Mouse (Mus musculus): ENCODE measurements around the gene P2rx6. TPM values are rescaled to one million over a fixed set of nuclear protein-coding genes. Genes with fewer than 3 reads are reported as not detected.
"Not testable (repeated sequence)": the region's sequence is repeated elsewhere in the genome, so short reads cannot be mapped to it uniquely, and the experiment has no call there.

Gene P2rx6
- polyA plus RNA-seq, 1 experiment = 2.6 TPM

DNA sequence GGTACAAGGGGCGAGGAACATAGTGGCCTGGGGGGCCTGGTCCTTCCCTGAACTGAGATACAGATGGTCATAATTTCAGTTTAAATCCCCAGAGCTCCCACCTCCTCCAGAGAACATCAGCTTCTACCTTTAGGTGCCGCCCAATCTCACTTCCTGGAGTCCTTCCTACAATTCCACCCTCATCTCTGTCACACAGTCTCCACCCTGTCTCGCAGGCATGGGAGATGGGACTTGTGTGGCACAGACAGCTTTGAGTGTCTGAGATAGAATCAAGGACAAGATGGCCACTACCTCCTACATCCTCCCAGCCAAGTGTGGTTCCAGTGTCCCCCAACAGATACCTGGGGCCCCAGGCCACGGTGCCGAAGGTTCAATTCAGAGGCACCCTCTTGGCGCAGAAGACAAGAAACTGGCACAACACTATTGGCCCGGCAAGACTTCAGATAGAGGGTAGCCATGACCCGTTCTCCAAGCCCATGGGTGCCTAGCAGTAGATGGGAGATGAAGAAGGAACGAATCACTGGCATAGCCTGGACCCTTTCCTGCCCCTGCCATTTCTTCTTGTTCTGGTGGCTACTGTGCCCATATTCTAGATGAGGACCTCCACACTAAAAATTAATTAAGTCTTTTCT, 2.2 kb upstream of the P2rx6 start:
- no peak for DNase-seq (ENCODE audit: extremely low spot score in 1 of 2, low spot score in 1 of 2)

DNA sequence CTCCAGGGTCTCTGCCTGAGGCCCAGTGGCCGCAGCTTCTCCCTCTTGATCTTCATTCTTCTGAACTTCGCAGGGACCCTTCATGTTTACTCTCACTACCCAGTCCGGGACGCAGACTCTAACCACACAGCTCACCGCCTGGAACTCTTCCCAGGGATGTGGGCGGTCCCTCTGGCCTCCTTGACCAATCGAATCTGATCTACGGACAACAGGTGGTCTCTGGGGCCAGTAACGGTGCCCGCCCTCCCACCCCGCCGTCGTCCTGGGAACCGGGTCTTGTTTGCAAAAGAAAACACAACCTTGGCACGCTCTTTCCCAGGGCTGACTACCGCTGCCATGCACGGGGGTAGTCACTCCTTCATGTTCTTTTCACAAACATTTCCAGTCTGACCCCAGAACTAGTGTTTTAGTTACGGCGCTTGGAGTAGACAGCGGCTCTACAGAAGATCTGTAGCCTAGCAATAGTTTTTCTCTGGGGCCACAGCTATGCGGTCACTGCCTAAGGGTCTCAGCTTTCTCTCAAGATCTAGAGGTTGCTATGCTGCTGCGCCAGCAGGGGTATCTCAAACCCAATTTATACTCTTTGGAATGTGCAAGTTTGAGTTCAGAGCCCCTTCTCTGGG, 446 bp upstream of the P2rx6 start, which contains the start of gene Lrrc74b:
Gene Lrrc74b, minus strand, starts transcription at position 120 of the 623 bp plus-strand sequence.
- DNase-seq (ENCODE audit: extremely low spot score in 1 of 2, low spot score in 1 of 2) = no peak

DNA sequence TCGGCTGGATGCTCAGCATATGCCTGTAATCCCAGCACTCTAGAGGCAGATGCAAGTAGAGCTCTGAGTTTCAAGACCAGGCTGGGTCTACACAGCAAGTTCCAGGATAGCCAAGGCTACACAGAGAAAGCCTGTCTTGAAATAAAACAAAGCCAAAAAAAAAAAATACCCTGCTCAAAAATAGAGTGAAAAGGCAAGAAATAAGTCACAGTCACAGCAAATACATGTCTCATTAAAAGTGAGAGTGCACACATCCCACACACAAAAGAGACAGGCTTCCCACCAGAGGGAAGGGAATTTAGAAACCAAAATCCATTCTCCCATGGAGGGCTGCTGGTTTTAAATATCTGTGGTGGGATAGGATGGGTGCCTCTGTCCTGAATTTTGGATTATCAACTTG, 1.9 kb downstream of the P2rx6 start:
- DNase-seq (ENCODE audit: extremely low spot score in 1 of 2, low spot score in 1 of 2) = no peak

DNA sequence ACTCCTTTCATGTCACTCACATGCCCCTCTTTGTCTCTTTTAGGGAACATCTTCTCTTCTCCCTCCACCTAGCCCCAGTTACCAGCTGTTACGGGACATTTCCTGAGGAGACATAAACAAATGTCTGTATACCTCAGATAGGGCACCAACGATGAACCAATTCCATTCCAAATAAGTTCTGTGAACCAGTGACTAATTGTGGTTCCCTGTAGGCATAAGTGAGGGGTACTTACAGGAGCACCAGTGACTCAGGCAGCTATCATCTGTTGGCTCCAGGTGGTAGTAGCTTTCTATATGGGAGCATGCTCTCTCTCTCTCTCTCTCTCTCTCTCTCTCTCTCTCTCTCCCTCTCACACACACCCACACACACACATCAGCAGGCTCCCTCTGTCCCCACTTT, 2.5 kb downstream of the P2rx6 start:
- peak in 1 of 2 experiments; percentile 55 for DNase-seq (ENCODE audit: extremely low spot score in 1 of 2, low spot score in 1 of 2)

DNA sequence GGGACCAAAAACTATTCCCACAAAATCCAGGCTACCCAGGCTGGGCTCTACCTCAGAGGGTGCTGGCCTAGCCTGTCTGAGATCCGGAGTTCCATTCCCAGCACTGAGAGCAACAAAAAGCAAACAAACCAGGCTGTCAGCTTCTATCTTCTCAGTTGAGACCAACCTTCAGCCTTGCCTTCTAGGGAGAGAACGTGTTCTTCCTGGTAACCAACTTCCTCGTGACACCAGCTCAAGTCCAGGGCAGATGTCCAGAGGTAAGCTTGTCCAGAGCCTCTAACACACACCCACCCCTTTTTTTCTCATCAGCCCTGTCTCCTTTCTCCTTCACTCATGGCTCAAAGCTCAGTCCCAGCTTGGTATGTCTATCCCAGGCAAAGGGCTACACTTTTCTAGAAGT, 3.1 kb downstream of the P2rx6 start:
- DNase-seq (ENCODE audit: extremely low spot score in 1 of 2, low spot score in 1 of 2) = no peak

DNA sequence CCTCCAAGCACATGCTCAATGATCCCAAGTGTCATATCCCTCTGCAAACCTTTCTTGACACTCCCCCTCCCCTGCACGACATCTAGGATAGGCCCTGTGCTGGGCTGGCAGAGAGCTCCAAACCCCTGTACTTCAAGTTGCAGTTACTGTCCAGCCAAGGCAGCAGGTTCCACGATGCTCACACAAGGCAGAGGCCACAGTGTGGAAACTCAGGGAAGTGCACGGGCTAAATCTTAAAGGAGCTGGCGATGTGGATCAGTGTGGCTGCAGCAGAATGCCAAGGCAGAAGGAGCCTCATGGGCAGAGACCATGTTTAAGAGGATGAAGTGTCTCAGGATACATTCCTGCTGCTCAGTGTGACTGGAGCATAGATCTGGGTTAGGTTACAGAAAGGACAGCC, 4.5 kb downstream of the P2rx6 start:
- no peak for DNase-seq (ENCODE audit: extremely low spot score in 1 of 2, low spot score in 1 of 2)

DNA sequence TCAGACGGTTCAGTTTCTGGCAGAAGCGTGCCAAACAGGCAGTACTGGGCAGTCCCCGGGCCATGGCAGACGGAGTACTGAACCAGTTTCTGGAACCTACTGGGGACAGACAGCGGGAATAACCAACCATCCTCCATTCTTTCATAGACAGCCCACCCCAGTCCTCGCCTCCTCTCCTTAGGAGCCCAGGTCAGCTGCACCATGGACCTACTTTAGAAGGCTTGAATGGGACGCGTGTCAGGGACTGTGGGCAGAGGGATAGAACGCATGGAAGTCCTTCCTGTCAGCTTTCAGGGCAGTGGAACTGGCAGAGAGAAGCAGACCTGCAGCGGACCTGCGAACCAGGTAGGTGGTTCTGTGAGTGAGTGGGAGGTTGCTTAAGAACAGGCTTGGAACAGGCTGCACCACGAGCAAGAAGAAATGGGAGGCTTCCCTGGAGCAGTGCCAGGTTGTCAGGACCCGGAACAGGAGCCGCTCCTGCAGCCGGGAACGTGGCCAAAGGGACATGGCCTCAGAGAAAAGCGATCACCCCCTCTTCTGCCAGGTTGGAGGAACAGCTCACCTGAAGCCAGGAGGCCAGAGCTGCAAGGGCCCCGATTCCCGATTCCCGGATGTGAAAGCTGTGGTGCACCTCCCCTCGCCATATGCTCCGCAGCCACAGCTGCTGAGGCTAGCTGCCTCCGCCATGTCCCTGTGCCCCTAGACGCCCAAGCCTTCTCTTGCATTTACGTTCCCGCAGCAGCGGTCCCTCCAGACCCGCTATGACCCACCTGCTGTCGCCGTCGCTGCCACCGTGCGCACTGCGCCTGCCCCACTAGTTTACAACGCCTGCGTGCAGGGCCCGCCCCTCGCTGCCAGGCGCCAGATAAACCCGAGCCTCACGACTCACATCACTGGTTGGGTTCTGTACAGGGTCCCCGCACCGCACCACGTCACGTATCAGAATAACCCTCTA, 14.5 kb downstream of the P2rx6 start:
- peak in 1 of 2 experiments; percentile 82 for DNase-seq (ENCODE audit: extremely low spot score in 1 of 2, low spot score in 1 of 2)

DNA sequence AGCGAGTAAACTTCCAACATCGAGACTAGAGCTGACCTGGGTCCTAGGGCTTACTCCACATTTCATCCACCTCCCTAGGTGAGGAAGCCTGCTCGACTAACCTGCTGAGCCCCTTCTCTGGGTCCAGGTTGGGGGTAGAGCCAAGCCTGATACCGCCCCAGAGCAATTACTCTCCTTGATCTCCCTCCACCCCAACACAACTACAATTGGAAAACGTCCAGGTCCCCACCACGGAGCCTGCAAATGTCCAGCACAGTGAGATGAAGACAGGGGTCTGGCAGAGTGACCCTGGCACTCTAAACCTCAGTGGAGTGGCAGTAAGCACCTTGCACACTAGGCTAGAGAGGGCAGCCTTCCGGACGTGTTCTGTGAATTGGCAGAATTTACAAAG, 15.1 kb downstream of the P2rx6 start:
- DNase-seq (ENCODE audit: extremely low spot score in 1 of 2, low spot score in 1 of 2) = no peak

DNA sequence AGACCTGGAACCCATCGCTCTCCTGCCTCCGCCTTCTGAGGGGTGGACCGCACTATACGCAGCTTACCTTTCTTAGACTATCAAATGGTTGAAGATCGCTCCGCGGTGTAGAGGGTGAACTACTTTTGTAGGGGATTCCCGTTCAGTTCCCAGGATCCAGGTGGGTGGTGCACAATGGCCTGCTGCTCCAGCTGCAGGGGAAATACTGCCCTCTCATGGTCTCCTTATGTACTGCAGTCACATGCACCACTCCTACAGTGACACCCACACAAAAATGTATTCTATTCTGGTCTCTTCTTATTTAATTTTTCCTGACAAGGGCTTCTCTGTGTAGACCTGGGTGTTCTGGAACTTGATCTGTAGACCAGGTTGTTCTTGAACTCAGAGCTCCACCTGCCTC, 21.4 kb downstream of the P2rx6 start, which contains the start of gene Slc7a4:
Gene Slc7a4, minus strand, starts transcription at position 151 of the 400 bp plus-strand sequence.
- DNase-seq (ENCODE audit: extremely low spot score in 1 of 2, low spot score in 1 of 2) = no peak

DNA sequence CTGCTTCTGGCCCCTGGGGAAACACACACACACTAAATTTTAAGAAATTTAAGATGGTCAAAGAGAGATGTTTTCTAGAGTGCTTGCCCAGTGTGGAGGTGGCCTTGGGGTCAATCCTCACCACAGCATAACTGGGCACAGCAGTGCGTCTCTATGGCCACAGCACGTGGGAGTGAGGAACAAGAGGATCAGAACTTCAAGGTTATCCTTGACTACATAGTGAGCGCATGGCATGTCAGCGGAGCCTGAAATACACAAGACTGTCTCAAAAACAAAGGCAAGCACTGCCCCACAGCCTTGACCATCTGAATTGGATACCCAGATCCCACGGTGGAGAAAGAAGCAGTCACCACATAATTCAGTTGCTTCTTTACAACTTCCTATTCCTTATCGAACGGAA, 22.9 kb downstream of the P2rx6 start:
- DNase-seq (ENCODE audit: extremely low spot score in 1 of 2, low spot score in 1 of 2) = no peak

DNA sequence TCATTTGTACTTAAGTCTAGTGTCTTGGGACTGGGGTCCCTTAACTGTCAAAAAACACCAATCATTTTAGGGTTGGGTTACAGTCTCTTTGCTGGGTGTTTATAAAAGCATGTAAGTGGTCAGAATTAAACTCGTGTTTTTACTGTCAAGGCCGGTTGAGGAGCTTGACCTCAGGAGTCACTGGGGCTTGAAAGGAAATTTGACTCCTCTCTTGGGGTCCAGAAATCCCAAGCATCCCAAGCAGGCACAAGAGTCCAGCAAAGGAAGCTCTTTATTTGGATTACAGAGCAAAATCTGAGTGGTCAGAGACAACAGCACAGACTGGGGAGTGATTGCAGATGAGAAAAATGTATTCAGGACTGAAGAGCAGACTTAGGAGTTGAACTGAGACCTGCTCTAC, 29.0 kb downstream of the P2rx6 start:
- no peak for DNase-seq (ENCODE audit: extremely low spot score in 1 of 2, low spot score in 1 of 2)

DNA sequence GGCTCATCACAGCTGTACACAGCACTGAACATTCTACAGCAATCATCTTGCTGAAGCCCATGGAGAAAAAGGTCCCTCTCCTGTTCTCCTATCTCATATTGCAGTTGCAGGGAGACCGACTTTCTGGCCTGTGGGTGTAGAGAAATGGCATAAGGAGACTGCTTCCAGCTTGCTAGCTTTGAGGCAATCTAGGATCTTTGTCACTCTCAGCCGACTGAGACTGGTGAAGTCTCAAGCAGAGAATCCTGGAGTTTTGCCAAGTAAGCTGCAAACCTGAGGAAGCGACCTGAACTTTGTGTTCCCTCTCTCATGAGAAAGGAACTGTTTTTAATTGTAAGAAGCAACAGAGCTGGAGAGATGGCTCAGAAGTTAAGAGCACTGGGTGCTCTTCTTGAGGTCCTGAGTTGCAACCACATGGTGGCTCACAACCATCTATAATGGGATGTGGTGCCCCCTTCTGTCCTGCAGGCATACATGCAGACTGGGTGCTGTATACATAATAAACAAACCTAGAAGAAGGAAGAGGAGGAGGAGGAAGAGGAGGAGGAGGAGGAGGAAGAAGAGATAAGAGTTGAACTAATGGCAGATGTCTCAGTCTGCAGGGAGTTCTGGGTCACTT, 39.4 kb downstream of the P2rx6 start:
- DNase-seq (ENCODE audit: extremely low spot score in 1 of 2, low spot score in 1 of 2) = no peak

DNA sequence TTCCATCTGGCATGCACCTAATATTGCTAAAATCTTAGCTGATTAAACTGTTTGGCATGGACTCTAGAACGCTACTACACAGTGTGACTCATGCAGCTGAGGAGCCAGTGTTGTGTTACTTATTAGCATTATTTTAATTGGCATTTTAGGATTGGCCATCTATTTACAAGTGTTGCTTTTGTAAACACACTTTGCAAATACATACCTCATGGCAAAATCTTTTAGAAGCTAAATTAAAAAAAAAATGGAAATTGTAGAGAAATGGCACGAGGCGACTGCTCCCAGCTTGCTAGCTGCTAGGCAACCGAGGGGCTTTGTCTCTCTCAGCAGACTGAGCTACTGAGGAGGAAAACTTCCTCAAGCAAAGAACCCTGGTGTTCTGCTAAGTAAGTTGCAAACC, 43.3 kb downstream of the P2rx6 start:
- no peak for DNase-seq (ENCODE audit: extremely low spot score in 1 of 2, low spot score in 1 of 2)

DNA sequence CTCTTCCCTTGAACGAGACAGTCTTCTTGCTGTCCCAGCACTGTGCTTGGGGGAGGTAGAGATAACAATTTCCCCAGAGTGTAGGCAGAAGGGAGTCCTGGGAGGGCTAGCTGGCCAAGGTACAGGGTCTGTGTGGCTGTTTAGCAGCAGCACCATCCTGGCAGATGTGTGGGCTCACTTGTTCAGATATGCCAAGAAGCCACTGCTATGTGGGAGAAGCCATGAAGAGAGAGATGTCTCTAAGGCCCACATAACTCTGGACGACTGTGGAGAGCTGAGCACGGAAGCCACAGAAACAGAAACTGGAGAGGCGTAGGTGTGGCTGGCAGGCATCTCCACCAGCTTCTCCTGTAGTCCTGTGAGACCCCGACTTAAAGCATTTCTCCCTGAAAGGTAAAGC, 44.0 kb downstream of the P2rx6 start:
- DNase-seq (ENCODE audit: extremely low spot score in 1 of 2, low spot score in 1 of 2) = peak; percentile 18 to 32

DNA sequence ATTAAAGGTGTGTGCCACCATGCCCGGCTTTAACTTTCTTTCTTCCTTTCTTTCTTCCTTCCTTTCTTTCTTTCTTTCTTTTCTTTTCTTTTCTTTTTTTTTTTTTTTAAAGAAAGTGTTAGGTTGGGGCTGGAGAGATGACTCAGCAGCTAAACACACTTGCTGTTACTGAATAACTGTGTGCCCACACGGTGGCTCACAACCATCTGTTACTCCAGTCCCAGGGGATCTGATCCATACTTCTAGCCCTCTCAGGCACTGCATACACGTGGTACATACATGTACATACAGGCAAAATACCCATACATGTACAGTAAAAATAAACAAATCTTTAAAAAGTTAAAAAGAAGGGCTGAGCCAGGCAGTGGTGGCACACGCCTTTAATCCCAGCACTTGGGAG, 49.7 kb downstream of the P2rx6 start:
- peak in 1 of 2 experiments; percentile 61 for DNase-seq (ENCODE audit: extremely low spot score in 1 of 2, low spot score in 1 of 2)

DNA sequence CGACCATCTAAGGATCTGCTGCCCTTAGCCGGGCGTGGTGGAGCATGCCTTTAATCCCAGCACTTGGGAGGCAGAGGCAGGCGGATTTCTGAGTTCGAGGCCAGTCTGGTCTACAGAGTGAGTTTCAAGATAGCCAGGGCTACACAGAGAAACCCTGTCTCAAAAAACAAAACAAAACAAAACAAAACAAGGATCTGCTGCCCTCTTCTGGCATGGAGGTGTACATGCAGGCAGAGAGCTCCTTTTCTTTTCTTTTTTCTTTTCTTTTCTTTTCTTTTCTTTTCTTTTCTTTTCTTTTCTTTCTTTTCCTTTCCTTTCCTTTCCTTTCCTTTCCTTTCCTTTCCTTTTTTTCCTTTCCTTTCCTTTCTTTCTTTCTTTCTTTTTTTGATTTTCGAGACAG, 53.1 kb downstream of the P2rx6 start:
- DNase-seq (ENCODE audit: extremely low spot score in 1 of 2, low spot score in 1 of 2) = not testable (repeated sequence)

DNA sequence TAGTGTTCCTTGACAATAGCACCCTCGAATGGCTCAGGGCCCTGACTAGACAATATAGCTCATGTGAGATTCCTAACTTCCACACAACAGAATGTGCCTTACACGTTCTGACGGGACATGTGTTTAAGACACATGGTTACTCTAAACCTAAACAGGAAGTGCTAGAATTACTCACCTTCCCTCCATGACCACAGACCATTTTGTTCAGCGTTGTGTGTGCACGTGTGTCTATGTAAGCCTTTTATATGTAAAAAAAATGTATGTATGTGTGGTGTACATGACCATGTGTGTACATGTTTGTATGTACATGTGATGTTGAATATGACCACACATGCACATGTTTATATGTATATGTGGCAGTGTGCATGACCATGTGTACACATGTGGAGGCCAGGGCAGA, 54.5 kb downstream of the P2rx6 start:
- no peak for DNase-seq (ENCODE audit: extremely low spot score in 1 of 2, low spot score in 1 of 2)

DNA sequence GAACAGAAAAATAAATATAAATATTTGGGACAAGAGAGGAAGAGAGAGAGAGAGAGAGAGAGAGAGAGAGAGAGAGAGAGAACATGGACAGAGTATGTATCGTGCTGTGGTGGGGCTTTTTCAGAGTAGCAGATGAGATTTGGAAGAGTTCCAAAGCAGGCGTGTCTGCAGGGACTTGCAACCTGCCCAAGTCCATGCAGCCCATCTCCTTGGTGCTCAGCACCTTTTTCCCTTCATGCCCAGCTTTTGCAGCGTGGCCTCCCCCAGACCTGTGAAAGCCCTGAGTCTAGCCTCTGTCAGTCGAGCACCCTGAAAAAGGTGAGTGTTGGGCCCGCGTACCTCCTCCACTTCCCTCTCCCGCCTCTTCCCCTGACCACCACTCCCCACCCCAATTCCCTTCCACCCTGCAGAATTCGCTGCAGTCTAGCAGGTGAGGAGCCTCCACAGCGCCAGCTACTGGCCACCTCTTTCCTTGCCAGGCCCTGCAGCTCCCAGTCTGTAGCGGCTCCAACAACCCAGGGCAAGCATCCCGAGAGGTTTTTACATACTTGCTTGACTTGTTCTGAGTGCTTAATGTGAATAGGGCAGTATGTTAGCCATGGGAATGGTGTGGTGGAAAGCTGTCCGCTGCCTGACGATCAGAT, 56.4 kb downstream of the P2rx6 start:
- DNase-seq (ENCODE audit: extremely low spot score in 1 of 2, low spot score in 1 of 2) = peak in 1 of 2 experiments; percentile 68

DNA sequence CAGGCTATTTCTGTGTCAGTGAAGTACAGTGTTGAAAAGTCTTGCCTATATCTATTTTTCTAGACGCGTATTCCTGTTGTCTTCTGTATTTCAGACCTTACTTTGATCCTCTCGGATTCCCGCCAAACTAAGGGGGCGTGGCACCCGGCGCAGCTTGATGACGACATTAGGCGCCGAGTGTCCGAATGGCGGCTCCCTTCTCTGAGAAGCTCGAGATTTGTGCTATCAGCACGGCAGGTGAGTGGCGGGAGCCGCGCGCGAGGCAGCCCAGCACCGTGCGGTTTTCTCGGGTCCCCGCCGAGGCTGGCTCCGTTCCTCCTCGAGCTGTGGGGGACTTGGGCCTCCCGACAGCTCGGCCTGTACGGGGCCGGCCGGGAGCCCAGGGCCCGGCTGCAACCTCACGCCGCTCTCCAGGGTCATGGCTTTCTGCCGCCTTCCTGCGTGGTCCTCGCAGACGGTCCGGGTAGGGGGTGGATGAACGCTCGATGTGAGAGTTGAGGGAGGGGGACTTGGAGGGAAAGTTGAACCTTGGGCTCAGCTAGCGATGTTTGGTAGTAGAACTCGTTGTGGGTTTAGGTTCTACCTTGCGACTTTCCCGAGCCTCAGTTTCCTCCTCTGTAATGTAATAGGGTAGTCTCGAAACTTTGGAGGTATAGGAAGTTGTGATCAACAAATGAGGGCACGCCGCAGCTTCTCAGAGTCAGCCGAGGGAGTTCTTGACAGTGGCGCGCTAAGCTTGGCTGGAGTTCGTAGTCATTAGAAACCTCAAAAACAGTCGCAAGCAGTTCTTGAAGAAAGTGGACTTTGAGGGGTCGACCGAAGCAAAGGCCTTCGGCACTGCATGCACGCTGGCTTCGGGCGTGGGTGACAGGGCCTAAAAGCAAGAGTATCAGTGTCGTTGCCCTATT, 57.8 kb downstream of the P2rx6 start, which contains the start of gene Smpd4:
Gene Smpd4, plus strand, starts transcription at position 157 of the 908 bp plus-strand sequence.
- DNase-seq (ENCODE audit: extremely low spot score in 1 of 2, low spot score in 1 of 2) = peak in 1 of 2 experiments; percentile 96
